Mouse (Mus musculus) spleen, adult 12 weeks (tissue): ENCODE results near the gene Hoxa9.

Experiments used
- DNase-seq: peaks from one replicate; pipeline ENCODE4 v3.0.0; 2022; ENCODE audit warnings: low spot score

Gene Hoxa9

DNA sequence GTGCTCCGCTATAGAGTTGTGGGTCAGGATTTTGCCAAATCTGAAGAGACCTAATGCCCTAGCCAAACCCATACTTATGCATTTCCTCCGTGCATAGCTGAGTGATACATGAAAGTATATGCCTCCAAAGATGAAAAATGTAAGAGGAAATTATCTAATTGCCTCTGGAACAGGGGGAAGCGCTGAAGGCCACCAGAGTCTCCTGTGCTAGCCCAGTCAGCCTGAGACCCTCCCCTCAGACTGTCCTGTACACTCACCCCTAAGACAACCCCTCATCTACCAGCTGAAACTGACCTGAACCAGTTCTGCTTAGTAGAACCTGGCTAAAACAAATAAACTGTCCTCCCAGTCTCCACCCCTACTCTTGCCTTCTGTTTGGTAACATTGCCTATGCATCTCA lies 50.2 kb downstream of the Hoxa9 start:
- DNase-seq, result no peak

GRCm38 (mm10) chr6:52180213-52180710 lies 50.6 kb downstream of the Hoxa9 start:
- DNase-seq, result no peak

DNA sequence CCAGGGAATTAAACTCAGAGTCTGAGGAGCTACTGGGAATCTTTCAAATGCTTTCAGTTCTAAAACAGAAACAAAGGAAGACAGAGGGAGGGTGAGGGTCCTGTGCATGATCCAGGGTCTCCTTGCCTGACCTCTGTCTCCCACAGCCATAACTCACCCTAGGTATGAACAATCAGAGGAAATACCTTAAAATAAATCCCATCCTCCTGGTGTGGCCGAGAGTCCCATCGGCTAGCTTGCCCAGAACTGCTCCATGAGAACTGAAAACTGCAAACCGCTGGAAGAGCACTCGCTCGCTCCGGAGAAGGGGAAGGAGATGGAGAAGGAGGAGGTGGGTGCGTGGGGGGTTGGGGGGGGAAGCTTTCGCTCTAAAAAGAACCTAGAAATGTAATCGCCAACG lies 51.2 kb downstream of the Hoxa9 start:
- no peak for DNase-seq

- DNase-seq, result no peak
Observed at GRCm38 (mm10) chr6:52178918-52179665, 51.8 kb downstream of the Hoxa9 start.

- DNase-seq, result no peak
Observed at GRCm38 (mm10) chr6:52177806-52178205, 53.1 kb downstream of the Hoxa9 start.

- no peak for DNase-seq
Observed at GRCm38 (mm10) chr6:52177061-52177735, 53.7 kb downstream of the Hoxa9 start, which contains the start of gene 5730596B20Rik. TSS of gene 5730596B20Rik (plus strand) at chr6:52177498.

DNA sequence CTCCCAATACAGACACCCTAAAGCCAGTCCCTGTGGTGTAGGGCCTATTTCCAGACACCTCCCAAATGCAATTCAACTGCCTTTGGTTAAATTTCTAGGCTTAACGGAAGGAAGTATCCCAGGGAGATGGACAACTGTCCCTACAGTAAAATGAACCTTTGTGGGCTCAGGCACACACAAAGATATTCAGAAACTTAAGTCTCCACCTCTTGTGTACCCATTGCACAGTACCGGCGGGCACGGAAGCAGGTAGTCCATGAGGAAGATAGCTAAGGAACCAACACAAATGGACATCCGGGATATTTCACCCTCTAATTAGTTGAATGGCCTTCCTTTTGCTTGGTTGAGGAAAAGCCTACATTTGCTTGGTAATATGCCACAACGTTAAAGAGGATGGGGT lies 54.5 kb downstream of the Hoxa9 start:
- DNase-seq, result no peak

DNA sequence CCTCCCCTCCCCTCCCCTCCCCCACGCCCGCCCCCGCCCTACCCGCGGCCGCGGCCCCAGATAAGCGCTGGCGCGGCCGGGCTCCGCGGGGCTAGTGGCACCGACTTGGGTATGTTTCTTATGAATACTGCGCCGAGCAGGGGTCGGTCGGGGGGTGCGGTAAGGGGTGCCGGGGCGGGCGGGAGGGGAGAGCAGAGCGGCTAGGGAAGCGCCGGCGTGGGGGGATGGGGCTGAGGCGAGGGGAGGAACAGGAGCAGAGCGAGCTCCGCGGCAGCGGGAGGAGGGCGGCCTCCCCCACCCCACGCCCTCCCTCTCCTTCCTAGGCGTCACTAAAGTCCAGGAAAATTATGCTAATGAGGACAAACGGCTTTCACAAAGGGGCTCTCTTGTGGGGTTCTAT lies 55.0 kb downstream of the Hoxa9 start:
- no peak for DNase-seq

GRCm38 (mm10) chr6:52174968-52175751 lies 55.7 kb downstream of the Hoxa9 start:
- no peak for DNase-seq

GRCm38 (mm10) chr6:52173648-52174047 lies 57.2 kb downstream of the Hoxa9 start:
- DNase-seq, result no peak
